Mouse (Mus musculus) forelimb bud, embryonic 11.5 days (tissue): ENCODE results near the gene Sfmbt1.

Experiments used
- DNase-seq: peaks from one replicate; pipeline ENCODE4 v3.0.0-alpha.2; 2012; ENCODE audit warnings: low read depth, low spot score

Sfmbt1 gene

DNA sequence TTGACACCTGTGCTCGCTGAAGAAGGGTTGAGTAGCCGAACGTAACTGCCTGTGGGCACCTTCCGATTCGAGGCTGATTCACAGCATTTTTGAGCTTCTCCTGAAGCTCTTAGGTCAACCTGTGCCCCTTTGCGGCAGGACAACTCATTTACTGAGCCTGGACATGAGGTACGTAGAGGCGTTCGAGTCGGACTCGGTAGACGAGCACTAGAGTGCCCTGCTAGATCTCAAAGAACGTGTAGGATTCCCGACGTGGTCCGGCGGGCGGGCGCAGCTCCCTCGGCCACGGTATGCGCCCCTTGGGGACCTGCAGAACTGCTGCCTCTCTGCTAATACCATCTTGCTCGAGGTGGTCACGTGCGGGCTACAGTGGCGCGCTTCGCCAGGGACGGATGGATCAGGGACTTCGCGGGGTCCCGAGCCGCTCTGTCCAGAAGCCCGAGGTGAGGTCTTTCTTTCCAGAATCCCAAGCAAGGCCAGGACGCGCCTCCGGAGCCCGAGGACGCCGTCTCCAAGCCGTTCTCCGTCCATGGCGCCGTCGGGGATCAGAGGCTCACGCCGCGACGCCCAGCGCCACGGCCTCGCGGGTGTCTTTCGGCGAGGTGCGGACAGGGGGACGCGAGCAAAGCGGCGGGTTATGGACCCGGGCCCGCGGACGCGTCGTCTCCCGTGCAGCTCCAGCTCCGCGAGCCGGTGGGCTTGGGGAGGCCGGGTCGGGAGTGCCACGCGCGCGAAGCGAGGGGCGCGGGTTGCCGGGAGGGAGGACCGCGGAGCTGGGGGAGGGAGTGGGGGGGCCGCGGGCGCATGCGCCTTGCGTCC lies at the start of gene Sfmbt1:
Sfmbt1 (plus strand) TSS at position 51 of the 819 bp plus-strand sequence.
- DNase-seq = peak; percentile 72

DNA sequence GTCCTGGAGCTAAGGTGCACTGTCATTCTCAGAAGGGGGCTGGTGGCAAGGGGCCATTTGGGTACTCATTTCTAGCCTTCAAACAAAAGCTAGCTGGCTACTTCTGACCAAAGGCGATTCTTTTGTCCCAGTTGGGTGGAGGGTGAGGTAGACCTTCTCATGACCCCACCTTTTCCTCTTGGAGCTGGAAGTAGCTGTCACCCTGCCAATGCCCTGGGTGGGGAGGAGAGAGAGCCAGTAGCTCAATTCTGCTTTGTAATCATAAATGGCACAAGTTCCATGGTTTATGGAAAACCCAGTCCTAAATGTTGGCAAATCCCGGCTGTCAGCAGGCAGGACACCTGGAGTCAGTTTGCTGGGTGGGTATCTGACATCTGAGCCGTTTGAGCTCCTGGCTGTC lies 48.6 kb upstream of the Sfmbt1 start:
- no peak for DNase-seq

DNA sequence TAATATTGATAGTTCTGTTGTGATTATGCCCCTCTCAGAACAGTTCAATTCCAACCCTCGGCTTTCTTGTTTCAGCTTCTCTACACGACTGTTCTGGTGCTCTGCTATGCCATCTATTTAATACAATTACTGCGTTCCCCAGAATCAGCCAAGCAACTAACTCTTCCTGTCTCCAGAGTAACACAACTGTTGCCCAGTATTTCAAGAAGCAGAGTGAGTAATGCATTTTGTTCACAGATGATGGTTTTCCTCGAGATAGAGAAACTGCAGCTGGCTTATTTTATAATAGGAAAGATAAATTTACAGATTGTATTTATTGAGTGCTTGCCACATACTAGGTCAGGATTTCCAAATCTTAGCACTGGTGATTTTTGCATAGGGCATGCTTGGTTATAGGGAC lies 48.0 kb upstream of the Sfmbt1 start:
- DNase-seq = no peak

DNA sequence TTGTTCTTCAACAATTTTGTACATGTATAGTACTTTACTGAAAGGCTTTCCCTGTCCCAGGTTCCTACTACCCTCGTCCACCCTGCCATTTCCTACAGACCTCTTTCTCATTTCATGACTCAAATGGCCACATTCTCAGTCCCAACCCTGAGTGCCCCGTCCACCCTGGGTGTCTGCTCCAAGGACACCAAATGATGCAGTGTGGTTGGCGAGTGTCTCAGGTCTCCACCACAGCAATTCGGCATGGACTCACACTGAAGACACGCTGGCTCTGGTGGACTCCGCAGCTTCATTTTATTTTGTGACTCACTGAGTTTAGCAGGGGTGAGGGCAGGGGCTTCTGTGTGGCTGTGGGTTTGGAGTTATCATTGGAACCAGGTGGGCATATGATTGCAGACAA lies 44.5 kb upstream of the Sfmbt1 start:
- DNase-seq = no peak

DNA sequence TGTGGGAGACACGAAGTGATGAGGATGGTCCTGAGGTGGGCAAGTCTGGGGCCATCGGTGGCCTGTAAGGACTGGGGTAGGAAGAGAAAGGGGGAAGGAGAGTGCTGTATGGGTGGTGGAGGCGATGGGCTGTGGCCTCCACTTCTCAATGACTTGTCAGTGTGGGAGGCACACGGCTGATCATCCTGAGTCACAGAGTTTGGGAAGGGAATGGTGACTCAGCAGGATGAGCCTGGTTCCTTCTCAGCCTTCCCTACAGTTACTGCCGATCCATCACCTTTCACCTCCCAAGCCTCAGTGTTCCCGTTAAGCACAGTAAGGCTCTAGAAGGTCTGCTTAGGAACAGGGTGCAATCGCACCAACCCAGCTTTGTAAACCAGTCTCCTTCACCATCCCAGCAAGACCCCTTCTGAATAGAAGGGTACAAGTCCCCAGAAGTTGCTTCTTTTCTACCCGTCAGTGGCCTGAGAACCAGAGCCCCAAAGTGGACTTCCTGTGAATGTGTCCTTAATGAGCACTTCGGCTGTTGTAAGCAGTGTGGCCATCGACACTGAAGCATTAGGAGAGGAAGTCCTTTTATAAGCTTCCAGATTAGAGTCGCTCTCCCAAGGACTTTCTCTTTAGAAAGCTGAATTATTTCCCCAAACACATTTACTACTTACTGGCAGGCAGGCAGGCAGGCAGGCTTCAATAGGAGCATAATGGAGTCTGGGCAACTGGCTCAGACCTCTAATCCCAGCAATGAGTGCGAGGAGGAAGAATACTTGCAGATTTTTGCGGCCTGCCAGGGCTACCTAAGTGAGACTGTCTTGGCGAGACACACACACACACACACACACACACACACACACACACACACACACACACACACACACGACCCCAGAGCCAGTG lies 43.3 kb upstream of the Sfmbt1 start:
- no peak for DNase-seq

DNA sequence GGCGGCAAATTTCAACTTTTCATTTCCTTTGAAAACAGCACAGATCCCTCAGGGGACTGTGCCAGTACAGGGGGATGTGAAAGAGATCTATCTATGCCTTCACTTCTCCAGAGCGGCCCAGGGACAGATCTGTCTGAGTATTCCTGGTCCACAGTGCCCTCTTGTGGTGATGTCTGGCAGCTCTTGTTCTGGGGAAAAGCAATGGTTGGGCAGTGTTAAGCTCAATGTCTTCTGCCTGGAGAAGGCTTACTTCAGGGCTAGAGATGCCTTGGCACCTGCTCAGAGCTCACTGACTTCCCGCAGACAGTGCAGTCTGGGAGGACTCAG lies 42.7 kb upstream of the Sfmbt1 start:
- peak; percentile 87 for DNase-seq

DNA sequence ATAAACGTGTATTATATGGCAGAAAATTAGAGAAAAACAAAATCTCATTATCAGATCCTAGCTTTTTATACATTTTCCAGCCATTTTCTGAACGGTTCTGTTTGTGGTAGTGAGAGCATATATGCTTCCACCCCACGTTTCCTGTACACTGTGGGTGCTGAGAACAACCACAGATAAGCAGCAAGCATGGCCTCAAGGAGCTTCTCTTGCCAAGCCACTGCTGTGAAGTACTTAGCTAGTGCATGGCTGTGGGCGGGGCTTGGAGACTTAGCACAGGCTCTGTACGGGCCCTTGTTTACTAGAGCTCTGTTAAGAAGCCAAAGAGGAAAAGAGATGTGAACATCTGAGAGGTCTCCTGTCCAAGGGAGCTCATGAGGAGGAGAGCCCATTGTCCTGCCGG lies 39.7 kb upstream of the Sfmbt1 start:
- DNase-seq = no peak

DNA sequence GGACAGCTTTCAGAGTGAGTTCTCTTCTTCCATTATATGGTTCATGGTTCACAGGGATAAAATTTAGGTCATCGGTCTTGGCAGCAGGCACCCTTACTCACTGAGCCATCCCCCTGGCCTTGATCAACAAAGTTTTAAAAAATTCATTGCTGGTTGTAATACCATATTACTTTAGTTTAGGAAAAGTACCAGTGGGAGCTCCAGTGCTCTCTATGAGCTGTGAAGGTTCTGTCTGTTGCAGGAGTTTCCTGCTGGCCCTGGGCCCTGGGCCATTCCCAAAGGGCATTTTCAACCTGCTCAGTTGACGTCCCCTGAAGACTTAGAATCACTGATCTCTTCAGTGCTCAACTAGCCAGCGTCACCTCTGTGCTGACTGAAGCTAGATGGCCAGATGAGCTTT lies 32.5 kb upstream of the Sfmbt1 start:
- no peak for DNase-seq

DNA sequence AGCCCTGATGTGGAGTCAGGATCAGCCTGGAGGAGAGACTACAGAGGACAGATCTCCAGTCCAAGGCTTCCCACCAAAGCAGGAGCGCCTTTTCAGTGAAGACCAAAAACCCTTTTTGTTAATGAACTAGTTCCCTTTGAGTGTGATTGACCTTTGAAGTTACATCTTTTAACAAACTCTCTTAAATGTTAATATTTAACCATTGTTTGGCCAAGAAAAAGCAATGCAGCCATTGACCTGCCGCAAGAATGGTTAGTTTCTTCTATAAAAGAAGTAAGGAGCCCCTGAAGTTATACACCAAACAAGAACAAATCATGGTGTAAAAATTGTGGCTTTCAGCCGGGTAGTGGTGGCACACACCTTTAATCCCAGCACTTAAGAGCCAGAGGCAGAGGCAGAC lies 24.0 kb upstream of the Sfmbt1 start:
- DNase-seq = no peak

DNA sequence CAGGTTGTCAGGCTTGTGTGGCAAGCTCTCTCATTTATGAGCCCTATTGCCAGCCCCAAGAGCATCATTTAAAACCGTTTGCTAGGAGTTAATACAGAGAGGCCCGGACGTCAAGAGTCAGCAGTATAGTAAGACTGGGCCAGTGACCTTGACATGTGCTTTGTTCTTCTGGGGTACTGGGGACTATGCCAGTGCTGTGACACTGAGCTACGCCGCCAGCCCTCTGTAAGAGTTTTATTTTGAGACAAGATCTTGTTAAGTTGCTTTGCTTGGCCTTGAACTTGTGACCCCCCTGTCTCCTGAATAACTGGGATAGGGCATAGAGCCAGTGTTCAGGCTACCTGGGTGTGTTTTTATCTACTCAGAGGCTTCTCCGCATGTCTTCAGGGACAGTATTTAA lies 22.2 kb upstream of the Sfmbt1 start:
- no peak for DNase-seq

DNA sequence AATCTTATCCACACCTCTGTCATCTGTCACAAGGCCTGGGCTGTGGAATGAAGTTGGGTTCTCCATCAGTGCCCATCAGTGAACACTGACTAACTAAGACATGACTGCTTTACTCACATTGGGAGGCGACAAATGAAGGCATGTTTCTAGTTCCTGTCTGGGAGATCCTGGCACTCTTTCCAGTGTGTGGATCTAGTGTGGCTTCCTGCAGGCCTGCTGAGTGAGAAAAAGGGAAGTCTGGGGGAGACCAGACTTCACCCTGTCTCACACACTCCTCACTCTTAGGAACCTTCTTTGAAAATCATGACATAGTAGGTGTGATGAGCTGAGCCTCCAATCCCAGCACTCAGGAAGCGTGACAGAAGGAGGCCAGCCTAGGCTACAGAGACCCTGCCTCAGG lies 19.9 kb upstream of the Sfmbt1 start:
- DNase-seq = no peak

DNA sequence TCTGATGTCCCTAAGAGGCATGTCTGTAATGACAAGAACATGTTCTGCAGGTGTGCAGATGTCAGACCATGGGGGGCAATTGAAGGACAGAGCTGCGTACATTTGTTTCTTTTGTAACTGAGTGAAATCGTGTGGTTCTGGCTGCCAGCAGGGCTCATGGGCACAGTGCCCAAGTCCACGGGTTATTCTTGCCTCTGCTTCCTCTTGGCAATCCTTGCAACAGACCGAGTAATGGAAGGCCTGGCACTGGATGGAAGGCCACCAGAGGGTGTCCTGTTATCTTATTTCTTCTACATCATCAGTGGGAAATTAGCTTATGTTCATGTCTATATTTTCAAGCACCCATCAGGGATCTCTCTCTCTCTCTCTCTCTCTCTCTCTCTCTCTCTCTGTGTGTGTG lies 19.0 kb upstream of the Sfmbt1 start:
- no peak for DNase-seq

DNA sequence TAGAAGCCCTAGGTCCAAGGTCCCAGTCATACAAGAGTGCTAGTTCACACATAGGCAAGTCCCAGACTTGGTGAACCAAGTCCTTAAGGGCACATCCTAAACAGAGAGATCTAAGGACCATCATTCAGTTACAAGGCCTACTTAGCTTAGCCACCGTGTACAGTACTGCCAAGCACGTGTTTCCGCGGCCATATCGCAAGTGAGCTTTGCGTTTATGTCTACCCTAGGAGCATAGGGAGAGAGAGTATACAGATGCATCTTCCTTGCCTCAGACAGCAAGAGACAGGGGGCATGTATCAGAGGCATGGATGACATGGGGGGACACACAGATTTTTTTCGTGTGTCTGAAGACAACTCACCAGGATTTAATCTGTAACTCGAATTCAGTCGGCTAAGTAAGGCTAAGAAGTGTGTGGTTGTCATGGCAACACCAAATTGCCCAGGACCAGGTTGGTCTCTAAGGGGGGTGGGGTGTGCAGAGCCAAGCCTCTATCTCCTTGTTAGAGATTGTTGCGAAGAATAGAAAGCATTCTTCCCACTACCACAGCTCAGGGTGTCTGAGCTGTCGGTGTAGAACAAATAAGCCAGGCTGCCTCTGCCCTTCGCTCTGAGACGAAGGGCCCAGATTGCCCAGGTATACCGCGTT lies 17.1 kb upstream of the Sfmbt1 start:
- DNase-seq = no peak

DNA sequence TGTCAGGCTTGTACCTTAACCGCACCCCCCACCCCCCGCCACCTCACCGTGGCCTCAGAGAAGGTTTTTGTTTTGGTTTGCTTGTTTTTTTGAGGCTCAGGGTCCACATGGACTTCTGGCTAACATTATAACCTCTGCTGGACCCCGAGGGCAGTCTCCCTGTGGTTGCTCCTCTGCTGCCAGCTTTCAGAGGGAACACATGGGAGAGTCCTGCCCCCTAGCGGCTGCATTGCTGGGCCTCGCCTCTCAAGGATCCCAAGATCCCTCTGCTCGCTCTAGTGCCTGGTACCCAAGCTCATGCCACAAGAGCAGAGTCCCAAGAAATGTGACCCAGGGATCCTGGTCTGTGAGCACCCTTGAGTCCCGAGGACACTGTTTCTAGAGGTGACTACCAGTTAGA lies 15.0 kb upstream of the Sfmbt1 start:
- peak; percentile 61 for DNase-seq

DNA sequence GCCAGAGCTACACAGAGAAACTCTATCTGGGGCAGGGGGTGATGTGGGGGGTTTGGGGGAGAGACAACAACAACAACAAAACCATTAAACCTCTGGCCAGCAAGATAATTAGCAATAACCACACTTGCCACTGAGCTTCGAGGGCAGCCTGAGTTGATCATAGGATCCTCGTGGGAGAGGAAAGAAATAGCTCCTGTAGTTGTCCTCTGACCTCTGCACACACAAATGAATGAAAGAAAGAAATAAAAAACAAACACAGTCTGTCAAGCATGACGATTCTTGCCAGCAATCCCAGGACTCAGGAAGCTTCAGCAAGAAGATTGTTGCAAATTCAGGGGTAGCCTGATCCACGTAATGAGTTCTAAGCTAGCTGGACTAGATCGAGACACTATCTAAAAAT lies 12.1 kb upstream of the Sfmbt1 start:
- no peak for DNase-seq

DNA sequence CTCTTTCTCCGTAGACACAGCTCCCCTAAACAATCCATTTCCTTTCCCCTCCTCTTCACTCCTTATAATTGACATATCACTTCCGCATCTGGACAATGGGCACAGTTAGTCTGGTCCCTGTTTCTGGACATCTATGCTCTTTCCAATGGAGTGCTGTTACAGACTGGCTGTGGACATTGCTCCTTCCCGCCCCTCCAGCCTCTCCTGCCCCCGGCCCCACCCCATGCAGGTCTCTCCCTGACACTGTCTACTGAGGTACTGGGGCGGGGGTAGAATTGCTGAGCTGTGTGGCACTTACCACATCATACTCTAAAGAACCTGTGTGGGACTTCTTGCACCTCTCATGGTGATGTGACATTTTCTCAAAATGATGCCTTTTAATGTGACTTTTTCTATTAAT lies 11.6 kb upstream of the Sfmbt1 start:
- no peak for DNase-seq

DNA sequence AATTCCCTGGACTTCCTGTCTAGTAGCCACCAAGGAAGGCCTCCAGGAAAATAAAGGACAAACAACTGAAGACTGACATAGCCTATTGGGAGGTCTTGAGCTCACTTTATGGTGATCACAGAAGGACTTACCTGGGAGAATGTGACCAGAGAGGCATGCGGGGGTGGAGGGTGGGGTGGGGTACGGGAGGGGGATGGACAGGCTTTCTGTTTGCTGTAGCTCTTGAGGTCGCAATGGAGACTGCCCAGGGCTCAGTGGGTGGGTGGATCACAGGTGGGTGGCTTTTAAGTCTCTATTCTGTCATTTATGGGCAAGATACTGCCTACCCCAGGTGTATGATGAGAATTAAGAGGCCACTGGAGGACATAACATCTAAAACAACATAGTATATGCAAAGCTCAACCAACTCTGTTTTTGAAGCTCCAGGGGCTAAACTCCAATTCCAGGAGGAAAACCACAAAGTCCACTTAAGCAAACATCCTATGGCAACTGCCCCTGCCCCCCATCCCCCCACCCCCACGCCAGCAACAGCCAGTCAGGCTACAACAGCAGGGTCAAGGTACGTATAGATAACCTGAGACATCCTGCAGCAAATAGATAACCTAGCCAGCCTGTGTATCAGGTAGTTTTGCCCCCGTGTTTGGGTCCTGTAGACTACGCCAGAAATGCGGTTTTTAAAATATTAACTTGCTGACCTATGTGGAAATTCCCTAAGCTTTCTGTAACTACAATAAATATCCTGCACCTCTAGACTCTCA lies 10.4 kb upstream of the Sfmbt1 start:
- no peak for DNase-seq

DNA sequence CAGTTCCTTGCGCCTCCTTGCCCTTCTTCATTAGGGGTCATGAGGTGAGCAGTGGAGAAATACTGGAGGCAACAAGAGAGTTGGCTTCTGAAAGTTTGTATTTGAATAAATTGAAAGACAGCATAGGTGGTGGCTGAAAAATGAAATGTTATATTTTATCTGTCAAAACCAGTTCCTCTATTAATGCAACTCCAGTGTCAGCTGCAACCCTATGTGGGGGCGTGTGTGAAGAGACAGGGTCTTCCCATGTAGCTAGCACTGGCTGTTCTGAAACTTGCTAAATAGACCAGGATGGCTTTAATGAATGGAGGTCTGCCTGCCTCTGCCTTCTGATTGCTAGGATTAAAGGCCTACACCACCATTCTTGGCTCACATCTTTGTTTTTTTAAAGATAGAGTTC lies 2.8 kb upstream of the Sfmbt1 start:
- no peak for DNase-seq

DNA sequence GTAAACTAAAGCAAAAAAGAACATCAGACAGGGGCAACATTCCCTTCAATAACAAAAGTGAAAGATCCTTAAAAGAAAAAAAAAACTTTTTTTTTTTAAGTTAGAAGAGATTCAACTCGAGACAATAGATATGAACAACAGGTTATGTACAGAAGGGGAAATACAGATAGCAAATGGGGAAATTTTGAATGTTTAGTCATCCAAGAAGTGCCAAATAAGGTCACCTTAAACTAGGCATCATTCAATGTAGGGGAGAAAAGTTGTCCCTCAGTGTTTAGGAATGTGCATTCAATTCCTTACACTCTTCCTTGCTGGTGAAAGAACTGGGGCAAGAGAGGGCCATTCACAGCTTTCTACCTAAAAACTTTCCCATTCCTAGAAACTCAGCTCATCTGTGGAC lies 880 bp upstream of the Sfmbt1 start:
- DNase-seq = no peak

DNA sequence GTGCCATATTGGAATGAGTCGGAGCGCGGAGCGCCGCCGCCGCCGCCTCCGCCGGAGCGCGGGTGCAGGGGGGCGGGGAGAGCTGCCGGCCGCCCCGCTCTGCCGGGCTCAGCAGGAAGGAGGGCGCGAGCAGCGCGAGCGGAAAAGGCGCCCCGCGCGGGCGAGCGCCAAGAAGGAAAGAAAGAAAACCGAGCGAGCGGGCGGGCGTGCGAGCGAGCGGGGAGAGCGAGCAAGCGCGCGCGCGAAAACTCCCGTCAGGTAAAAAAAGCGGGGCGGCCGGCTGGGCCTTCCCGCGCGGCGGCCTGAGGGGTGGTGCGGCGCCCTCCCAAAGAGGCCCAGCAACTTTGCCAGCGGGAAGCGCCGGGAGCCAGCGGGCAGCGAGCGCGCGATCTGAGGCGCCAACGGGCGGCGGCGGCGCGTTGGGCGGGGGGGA lies 985 bp downstream of the Sfmbt1 start:
- DNase-seq = no peak

DNA sequence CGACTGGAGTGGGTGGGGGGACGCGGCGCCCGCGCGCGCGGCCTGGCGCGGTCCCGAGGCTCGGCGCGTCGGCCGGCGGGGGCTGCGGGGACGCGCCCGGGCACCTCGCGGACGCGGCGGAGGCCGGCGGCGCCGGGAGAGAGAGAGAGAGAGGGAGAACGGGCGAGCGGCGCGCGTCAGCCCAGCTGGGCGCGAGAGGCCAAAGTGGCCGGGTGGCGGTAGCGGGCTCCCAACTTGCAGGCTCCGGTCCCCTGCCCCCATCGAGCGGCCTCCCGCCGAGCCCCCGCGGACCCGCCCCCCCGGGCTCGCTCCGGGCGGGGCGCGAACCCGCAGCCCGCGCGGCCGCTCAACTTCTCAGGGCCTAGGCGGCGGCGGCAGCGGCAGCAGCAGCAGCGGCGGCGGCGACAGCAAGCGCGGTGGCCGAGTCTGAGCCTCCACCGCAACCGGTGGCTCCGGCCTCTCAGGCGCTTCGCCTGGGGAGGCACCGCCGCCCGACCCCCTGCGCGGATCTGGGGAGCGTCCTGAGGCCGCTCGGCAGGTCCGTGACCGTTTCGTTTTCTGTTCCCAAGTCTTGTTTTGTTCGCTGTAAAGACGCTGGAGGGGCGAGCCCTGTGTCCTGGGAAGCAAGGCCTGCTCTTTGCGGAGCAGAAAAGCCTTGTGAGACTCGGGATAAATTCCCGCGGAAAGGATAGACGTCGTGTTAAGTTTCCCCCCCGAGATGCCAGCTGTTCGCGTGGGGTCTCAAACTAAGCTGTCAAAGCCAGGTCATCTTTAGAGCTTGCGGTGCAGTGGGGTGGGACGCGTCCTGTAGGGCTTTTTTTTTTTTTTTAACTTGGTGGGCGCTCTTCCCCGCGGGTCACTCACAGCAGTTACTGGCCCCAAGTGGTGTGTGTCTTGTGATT lies 1.7 kb downstream of the Sfmbt1 start:
- peak; percentile 43 for DNase-seq
